Mouse (Mus musculus): Measurements from ENCODE around the gene Gnai2.

The Gnai2 gene

DNA sequence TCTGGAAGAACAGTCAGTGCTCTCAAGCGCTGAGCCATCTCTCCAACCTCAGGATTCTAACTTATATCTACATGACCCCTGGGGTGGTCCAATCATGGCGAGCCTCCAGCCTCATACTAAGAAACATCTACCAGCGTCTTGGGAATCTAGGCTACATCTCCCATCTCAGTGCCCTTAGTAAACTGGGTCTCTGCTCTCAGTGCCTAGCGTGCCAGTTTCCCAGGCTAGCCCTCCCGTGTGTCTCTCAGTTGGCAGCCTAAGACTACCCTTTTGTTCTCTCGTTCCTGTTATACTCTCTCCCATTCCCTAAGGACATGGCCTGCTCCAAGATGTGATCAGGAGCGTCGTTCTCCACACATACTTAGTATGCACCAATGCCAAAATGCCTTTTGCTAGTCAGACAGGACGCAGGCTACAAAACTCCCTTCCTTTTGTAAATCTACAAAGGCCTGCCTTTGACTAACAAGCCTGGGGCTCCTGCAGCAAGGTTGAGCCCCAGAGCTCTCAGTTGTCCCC, 3.8 kb downstream of the Gnai2 start:
- no peak for DNase-seq (ENCODE audit: low read depth)

DNA sequence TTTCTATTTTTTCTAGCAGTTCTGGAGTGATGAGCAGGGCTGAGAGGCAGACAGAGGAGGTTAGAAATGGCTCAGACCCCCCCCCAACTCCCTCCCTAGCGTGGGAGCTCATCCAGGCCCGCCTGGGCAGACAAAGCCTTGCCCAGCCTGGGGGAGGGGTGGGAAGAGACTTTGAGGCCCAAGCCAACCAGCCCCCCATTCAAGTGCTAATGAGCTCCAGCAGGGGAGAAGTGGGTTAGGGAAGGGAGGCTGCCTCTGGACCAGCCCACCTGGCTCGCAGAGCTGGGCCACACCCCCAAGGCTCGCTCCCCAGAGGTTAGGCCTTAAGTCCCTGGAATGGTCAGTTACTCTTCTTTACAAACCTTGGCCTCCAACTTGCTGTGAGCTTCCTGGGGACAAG, 4.6 kb downstream of the Gnai2 start:
- peak; percentile 48 for DNase-seq (ENCODE audit: low read depth)

DNA sequence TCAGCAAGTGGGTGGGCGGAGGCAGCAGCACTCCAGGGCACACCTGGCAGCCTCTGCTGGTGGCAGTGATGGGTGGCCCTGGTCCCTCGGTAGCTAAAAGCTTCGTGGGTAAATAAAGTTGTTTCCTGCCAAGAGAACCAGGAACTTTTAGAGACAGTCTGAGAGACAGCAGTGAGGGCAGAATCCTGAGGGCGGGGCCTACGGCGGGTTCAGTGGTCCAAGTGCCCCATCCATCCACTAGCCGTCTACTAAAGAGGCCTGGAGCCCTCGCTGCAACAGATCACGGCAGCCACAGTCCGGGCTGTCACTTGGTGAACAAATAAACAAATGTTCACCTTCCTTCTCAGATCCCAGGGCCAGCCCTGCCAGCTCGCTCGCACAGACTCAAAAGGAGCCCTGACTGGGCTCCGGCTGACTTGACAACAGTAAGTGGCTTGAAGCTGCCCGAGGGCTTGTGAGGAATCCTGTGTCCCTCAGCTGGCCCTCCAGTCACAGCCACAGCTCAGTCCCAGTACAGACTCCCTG, 5.2 kb downstream of the Gnai2 start:
- no peak for DNase-seq (ENCODE audit: low read depth)

DNA sequence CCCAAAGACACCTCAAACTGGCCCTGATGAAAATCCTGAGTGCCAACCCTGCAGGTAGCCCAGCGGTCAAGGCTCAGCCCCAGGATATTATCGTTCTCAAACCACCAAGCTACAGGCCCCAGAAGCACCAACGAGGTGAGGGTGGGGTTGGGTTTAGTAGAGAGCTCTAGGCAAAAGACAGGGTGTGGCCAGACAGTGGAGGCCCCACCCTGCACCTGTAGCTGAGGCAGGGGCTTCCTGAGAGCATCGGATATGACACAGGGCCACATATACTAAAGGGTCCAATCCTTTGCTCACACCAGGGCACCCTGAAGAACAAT, 5.8 kb downstream of the Gnai2 start:
- no peak for DNase-seq (ENCODE audit: low read depth)

DNA sequence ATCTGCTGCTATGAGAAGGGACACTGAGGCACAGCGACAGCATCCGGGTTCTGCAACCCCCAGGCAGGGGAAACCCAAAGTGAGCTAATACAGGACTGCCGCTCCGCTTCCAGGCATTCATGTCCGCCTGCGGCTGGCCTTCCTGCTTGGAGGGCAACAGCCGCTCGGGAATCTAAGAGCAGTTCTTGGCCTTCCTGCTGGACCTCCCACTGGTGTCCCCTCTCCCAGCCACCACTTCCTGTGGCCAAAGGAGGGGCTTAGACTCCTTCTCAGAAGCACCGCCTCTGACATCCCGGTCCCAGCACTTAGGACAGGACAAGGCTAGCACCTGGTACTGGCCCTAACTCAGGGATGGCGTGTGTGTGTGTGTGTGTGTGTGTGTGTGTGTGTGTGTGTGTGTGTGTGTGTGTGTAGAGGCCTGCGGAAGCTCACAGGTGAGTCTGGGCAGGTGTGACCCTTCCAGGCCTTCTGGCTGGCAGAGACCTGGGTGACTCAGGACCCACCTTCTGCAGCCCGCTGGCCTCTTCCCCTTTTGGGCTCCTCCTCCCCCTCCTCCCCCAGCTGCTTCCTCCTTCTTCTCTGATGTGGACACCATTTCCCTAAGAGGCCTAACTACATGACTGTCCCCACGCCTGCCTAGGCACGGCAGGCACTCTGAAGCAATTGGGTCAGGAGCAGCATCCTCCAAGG, 6.3 kb downstream of the Gnai2 start:
- no peak for DNase-seq (ENCODE audit: low read depth)

DNA sequence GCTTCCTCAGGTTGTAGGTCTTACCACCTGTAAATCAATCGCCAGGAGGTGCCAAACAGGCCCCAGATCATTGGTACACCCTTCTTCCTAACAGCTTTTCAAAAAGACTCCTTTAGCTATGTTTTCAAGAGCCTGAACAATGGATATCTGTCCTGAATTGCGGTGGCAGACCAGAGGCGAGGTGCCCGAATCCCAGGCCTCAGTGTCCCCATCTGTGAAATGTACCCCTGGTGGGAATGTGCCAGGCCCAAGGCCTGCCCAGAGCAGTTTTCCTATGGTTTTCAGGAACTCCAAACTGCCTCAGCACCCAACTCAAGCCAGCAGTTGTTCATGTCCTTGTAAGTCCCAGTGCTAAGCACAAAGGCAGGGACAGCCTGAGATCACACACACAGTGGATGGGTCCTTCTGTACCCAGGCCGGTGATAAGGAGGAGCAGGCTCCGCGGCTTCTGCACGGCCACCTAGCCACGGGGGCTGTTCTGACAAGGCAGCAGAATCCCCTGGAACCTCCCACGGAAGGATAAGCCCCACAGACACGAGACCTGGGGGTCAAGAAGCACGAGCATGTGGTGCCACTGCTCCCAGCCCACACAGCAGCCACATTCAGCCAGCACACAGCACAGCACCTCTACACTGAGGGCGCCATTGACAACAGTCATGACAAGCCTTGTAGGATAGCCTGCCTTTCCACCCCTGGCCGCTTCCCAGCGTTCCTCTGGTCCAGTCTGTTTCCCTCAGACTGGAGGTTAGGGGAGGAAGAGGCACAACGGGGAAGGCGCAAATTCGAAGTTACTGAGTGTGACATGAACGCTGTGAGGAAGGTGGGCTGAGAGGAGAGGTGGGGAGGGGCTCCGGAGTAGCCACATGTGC, 7.5 kb downstream of the Gnai2 start:
- no peak for DNase-seq (ENCODE audit: low read depth)

DNA sequence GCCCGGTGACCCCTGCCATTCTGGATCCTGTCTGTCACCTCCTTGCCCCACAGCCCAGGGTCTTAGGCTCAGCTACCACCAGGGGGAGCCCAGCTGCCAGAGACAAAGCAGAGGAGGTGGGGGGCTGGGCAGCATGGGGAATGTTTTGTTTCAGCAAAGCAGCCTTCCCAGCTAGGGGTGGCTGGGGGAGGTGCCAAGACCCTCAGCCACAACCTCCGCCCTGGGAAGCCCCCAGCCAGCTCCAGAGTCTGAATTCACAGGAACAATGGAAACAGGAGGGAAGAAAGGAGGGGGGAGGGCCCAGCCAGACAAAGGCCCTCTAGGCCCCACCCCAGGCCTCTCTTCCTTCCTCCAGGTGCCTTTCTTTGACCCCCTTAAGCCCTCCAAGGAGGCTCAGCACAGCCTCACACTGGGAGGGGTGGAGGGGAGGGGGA, 8.3 kb downstream of the Gnai2 start:
- peak; percentile 84 for DNase-seq (ENCODE audit: low read depth)

DNA sequence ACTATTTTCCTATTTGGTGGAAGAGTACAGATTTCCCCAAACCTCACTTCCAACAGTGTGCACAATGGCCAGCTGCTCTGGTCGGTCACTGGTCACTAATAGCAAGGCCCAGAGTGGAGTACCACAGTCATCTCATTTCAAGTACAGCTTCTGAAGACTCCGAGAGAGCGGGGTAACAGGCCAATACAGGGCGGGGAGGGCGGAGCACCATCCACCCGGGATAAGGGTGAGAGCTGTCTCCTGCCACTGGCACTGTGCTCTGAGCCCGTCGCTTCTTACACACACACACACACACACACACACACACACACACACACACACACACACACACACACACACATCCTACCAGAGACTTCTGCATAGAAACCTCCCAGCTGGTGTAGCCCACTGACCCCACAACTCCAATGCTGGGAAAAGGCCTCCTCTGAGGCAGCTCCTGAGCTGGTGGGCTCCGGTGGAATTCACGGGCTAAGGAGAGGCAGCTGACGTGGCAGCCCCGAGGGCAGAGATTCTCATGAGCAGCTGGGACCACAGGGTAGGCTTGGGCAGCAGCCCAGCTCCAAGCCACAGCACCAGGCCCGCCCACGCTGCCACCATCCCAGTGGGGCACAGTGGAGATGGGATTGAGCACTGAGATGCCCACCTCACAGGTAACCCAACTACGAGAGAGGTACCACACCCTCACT, 8.9 kb downstream of the Gnai2 start:
- peak; percentile 85 for DNase-seq (ENCODE audit: low read depth)

DNA sequence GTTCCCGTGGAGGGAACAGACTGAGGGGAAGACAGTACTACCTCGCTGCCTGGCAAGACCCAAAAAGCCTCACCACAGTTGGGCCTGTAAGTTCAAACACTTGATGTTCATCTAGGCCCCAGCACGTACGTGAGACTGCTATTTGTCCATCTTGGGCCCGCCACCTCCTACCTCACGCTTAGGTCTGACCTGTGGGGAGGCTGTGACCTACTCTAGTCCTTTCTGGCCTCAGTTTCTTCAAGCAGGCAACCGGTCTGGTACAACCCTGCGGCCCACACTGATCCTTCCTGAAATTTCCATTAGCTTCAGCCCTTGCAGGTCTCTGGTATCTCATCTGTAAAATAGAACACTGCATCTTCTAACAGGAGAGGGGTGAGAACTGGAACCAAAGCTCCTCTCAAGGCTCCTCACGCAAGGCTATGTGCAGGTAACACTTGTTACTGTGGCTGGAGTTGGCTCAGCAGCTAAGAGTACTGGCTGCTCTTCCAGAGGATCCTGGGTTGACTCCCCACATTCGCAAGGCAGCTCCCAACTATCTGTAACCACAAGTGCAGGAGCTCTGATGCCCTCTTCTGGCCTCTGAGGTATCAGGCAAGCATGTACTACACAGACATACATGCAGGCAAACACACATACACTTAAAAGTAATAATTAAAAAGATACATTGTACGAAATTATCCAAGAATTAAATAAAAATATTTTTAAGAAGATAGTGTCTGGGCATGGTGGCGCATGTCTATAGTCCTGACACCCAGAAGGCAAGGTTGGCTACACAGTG, 9.6 kb downstream of the Gnai2 start:
- DNase-seq (ENCODE audit: low read depth) = no peak

DNA sequence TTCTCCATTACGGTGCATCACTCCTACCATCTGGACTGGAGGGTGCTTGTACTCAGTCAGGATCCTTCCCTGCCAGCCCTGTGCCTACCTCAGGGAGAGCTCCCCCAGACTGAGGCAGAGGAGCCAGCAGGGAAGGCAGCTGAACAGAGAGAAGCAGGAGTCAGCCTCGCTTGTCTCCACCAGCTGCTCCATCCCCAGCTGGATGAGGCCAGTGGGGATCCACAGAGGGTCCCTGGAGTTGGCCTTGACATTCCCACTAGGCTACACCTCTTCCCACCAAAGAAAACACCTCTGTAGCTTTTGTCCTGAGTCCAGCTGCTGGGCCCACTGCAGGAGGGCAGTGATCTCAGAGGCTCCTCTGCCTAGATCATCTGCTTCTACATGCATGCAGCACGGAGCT, 10.2 kb downstream of the Gnai2 start:
- DNase-seq (ENCODE audit: low read depth) = no peak

DNA sequence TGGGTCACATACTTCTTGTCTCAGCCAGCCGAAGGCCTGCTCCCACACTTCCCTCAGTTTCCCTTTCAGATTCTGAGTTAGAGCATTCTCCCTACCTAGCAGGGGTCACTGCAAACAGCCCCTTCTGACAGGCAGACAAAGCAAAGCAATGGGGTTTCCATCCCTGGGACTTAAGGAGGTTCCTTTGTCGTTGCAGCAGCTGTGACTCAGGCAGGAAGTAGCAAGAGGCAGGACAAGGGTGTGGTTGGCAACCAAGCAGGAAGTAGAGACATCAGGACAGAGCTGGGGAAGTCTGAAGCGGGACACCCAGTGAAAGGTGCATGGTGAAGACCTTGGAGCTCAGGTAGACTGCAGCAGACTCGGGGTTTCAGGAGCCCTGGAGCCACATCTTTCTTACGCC, 10.6 kb downstream of the Gnai2 start:
- DNase-seq (ENCODE audit: low read depth) = no peak

DNA sequence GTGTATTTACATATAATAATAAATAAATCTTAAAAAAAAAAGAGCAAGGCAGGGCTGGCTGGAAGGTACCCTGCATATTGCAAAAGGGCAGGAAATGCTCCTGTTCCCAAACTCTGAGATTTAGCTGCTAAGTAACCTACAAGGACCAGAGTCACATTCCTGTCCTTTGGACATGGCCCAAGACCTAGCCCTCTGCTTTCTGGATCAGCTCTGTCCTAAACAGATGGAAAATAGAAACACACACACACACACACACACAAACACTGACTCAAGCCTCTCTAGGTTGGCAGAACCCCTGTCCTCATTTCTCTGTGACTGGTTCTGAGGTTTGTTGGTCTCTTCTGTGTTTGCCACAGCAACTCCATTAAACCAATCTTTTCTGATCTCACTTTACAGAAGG, 14.2 kb downstream of the Gnai2 start:
- peak; percentile 36 for DNase-seq (ENCODE audit: low read depth)

DNA sequence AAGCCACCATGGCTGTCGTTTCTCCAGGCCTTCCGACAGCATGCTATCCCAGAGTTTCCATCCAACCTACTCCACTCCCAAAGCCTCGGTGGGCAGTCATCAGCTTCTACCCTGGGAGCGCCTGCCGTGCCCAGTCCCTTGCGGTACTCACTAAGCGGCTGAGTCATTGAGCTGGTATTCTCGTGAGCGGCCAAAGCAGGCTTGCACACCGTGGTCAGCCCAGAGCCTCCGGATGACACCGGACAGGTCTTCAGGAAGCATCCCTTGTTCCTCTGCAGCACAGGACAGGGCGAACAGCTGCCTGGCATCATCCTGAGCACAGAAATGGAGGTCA, 15.7 kb downstream of the Gnai2 start:
- peak; percentile 76 for DNase-seq (ENCODE audit: low read depth)

DNA sequence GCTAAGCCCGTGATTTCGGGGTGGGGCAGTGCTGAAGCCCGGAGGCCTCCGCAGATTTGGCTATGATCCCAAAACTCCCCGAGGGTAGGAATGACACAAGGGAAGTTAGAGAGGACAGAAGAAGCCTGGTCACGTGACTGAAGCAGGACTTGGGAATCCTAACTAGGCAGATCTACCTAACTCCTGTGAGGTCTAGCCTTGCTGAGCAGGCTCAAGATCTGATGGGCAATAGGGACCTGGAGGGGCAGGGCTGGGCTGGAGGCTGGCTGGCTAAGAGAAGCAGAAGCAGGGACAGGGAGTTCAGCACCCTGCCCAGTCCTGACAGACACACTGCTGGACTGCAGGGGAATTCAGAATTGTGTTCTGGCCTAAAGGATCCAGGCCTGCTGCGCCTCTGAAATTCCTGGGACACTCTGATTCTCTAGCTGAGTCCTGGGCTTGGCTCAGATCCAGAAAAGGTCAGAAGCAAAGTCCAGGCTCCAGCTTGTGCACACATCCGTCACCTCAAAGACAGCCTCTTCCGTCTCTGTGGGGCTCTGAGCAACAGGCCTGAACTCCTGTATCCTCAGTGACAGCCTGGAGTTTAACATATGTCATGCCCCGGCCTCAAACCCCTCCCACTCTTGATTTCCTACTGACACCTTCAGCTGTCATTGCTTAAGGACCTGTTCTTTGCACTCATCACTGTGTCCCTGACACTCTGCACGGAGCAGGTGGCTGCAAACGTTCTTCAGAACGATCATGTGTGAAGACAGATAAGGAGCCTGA, 16.2 kb downstream of the Gnai2 start:
- peak; percentile 44 for DNase-seq (ENCODE audit: low read depth)

DNA sequence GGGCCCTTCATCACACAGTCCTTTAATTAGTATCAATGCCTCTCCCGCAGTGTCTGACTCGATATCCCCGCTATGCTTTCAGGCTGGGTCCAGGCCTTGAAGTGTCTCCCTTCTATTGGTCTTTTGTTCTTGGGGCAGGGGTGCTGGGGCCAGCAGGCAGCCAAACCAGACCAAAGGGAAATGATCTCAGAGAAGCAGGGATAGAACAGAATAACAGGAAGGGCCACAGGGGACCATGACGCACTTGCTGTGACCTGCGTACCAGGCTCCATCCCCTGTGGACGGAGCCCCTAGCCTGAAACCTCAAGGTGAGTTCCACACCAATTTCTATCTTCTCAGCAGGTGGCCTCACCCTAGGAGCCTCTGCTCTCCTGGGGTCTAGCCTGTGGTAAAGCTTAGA, 17.1 kb downstream of the Gnai2 start:
- DNase-seq (ENCODE audit: low read depth) = no peak

DNA sequence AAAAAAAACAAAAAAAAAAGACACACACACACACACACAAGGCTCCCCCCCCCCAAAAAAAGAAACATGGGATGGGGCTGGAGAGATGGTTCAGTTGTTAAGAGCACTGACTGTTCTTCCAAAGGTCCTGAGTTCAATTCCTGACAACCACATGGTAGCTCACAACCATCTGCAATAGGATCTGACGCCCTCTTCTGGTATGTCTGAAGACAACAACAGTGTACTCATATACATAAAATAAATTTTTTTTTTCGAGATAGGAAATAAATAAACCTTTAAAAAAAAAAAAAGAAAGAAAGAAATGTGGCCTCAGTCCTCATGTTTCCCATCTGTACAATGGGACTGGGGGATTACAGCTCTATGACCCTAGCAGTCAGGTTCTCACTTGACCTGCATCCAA, 17.7 kb downstream of the Gnai2 start:
- DNase-seq (ENCODE audit: low read depth) = no peak

DNA sequence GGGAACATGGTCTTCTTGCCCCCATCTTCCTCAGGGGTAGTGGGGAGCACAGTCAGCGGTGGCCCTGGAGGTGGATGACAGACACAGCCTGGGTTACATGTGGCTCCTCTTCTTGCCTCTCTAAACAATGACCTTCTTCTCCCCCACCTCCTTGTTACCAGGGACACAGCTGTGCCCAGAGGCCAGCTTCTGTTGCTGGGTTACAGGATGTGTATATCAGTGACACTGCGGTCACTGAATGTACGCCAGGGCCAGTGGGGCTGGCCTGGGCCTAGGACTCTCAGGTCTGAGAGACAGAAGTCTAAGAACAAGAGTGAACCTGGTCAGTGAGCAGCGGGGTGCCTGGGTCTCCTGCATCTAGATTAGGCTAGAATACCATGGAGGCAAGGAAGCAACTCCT, 20.1 kb downstream of the Gnai2 start:
- no peak for DNase-seq (ENCODE audit: low read depth)

DNA sequence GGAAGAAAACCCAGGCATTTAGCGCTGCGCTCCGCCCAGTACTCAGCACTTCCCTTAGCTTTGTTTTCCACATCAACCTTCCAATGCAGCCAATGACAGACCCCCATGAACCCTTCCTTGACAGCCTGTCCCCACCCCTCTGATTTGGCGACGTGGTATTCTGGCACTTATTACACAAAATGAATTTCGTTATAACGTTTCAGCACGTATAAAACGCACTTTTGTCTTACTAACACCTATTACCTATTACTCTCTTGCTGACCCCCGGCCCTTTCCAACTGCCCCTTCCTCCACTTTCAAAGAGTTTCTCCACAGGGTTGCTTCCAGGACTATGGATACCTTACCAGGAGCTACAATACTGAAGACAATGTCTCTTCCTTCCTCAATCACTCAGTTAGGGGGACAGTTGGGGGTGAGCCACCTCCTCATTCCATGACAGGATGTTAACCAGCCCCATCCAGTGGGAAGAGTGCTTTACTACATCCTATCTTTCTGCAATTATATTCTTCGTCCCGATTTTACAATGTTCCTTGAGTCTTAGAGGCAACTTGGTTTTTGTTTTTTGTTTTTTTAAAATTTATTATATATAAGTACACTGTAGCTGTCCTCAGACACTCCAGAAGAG, 22.1 kb downstream of the Gnai2 start:
- peak; percentile 47 for DNase-seq (ENCODE audit: low read depth)

DNA sequence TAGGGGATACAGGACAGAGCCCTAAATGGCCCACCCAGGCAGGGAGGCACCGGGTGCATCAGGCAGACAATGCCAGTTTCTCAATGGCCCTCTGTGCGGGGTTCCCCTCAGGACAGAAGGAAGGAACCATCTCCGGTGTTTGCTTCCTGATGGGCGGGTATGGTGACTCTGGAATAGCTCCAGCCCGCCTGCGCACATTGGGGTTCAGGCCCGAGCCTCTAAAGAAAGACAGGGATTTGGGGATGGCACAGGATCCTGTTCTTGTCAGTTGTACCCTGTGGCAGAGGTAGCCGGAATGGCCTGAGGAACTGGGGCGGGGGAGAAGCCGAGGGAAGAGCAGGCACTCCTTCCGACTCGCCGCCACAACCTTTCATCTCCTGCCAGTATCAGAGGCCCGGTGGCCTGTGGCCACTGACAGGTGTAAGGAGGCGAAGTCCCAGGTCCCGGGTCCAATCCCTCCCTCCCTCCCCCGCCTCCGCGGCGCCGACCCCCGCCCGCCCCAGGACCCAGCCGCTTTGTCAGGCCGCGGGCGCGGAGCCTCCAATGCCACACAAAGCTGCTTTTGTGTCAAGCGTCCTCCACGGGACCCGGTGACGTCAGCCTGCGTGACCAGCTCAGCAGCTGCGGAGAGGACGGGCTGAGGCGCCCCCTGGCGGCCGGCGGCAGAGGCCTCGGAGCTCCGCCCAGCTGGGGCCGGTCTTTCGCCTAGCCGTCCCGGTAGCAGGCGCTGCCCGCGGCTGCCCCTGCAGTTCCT, 22.8 kb downstream of the Gnai2 start:
- DNase-seq (ENCODE audit: low read depth) = peak; percentile 98

All from NIH3T3 (cell line).